Mouse (Mus musculus): ENCODE measurements around the gene Celf3. TPM values are rescaled to one million over a fixed set of nuclear protein-coding genes. Genes with fewer than 3 reads are reported as not detected.

The Celf3 gene
- polyA plus RNA-seq, 1 experiment: 314 TPM

DNA sequence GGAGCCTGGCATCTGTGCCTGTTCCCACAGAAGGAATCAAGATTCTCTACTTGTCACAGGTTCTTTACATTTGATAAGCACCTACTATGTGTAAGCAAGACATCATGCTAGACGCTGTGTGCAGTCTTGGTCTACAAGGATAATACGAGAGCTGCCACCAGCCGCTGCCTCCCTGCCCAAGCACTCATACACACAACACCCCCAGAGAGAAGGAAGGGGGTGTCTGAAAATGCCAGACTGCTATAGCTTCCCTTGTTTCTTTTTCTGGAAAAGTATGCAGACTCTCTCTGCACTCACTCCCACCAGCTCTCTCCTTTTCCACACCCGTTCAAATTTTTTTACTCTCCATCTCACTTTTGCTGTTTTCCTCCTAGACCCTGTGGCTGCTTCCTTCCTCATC, 651 bp upstream of the Celf3 start:
- Histone ChIP-seq H3K4me3 (ENCODE audit: insufficient read depth, low read length) (peak overlapping the region; percentile 97), H3K4me1 (ENCODE audit: control insufficient read depth, insufficient read depth, low read length) (peaks cover 7% of the 10 kb centered on the region), H3K27ac (ENCODE audit: insufficient read depth, low read length) (no peak overlapping the region)
- TF ChIP-seq CTCF (IDR thresholded peaks at IDR 0.05; ENCODE audit: extremely low read depth, insufficient read depth, low read length) (no peak), POLR2A (IDR thresholded peaks at IDR 0.05; ENCODE audit: extremely low read depth, insufficient read depth, low read length) (peak; percentile 59; the same call in 1 of the 2 replicates)

DNA sequence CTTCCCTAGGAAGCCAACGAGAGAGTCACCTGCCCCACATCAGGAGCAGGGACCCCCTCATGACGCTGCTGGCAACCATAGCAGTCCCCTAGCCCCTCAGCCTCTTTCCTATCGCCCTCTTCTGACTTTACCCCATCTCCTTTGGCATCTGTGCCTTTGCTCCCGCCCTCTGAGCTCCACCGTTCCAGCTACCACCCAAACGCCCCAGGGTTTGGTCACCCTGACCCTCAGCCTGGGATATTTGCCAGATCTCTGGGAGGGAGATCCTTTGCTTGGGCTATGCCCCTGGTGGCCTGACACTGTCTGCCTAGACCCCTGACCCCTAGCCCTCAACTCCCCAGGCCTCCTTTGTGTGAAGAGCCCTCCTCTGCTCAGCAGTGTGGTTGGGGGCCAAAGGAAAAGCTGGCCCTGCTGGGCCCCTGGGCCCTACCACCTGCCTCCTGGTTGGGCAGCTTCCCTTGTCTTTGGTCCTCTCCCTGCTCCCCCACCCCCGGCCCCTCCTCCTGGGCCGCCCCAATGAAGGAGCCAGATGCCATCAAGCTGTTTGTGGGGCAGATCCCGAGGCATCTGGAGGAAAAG, 585 bp downstream of the Celf3 start:
- peak overlapping the region; percentile 97 for H3K27ac ChIP-seq (ENCODE audit: insufficient read depth, low read length)
- TF ChIP-seq POLR2A (IDR thresholded peaks at IDR 0.05; ENCODE audit: extremely low read depth, insufficient read depth, low read length) (no peak), CTCF (IDR thresholded peaks at IDR 0.05; ENCODE audit: extremely low read depth, insufficient read depth, low read length) (no peak)
- H3K4me3 ChIP-seq (ENCODE audit: insufficient read depth, low read length): peak overlapping the region; percentile 97
- peaks cover 13% of the 10 kb centered on the region for H3K4me1 ChIP-seq (ENCODE audit: control insufficient read depth, insufficient read depth, low read length)

DNA sequence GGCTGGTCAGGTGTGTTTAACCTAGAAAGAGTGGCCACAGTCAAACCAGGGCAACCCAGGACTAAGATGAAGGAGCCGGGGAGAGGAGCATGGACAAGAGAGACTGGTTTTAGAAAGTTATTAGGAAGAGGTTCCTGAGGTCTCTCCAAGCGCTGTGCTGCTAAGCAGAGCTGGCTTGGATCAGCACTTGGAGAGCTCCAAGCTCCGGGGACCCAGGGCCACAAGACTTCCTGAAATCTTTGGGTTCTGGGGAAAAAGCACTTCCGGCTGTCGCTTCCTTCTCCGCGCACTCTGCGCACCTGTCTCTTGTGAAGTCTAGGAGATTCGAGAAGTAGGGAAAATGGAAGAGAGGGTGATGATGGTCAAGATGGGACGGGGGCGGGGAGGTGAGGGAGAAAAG, 1.5 kb downstream of the Celf3 start:
- peak overlapping the region; percentile 97 for H3K4me3 ChIP-seq (ENCODE audit: insufficient read depth, low read length)
- TF ChIP-seq POLR2A (IDR thresholded peaks at IDR 0.05; ENCODE audit: extremely low read depth, insufficient read depth, low read length) (no peak), CTCF (IDR thresholded peaks at IDR 0.05; ENCODE audit: extremely low read depth, insufficient read depth, low read length) (no peak)
- 0 out of 2 replicates have a peak overlapping the region, but pooled peaks have one; percentile 66 for H3K27ac ChIP-seq (ENCODE audit: insufficient read depth, low read length)
- peaks cover 16% of the 10 kb centered on the region for H3K4me1 ChIP-seq (ENCODE audit: control insufficient read depth, insufficient read depth, low read length)

- Histone ChIP-seq H3K4me1 (ENCODE audit: control insufficient read depth, insufficient read depth, low read length) (peaks cover 18% of the 10 kb centered on the region), H3K27ac (ENCODE audit: insufficient read depth, low read length) (peak within 1 kb of the TSS; percentile 66), H3K4me3 (ENCODE audit: insufficient read depth, low read length) (peak within 1 kb of the TSS; percentile 97)
- TF ChIP-seq CTCF (IDR thresholded peaks at IDR 0.05; ENCODE audit: extremely low read depth, insufficient read depth, low read length): no peak
- no peak for TF ChIP-seq POLR2A (IDR thresholded peaks at IDR 0.05; ENCODE audit: extremely low read depth, insufficient read depth, low read length)
Measured at GRCm38 (mm10) chr3:94480291-94480884, 2.3 kb downstream of the Celf3 start, which contains the start of gene Riiad1. TSS of gene Riiad1 (minus strand) at chr3:94480341.

GRCm38 (mm10) chr3:94481429-94481828, 3.3 kb downstream of the Celf3 start:
- Histone ChIP-seq H3K4me1 (ENCODE audit: control insufficient read depth, insufficient read depth, low read length) (peaks cover 23% of the 10 kb centered on the region), H3K27ac (ENCODE audit: insufficient read depth, low read length) (0 out of 2 replicates have a peak overlapping the region, but pooled peaks have one; percentile 8), H3K4me3 (ENCODE audit: insufficient read depth, low read length) (no peak overlapping the region)
- TF ChIP-seq CTCF (IDR thresholded peaks at IDR 0.05; ENCODE audit: extremely low read depth, insufficient read depth, low read length) (no peak), POLR2A (IDR thresholded peaks at IDR 0.05; ENCODE audit: extremely low read depth, insufficient read depth, low read length) (no peak)

DNA sequence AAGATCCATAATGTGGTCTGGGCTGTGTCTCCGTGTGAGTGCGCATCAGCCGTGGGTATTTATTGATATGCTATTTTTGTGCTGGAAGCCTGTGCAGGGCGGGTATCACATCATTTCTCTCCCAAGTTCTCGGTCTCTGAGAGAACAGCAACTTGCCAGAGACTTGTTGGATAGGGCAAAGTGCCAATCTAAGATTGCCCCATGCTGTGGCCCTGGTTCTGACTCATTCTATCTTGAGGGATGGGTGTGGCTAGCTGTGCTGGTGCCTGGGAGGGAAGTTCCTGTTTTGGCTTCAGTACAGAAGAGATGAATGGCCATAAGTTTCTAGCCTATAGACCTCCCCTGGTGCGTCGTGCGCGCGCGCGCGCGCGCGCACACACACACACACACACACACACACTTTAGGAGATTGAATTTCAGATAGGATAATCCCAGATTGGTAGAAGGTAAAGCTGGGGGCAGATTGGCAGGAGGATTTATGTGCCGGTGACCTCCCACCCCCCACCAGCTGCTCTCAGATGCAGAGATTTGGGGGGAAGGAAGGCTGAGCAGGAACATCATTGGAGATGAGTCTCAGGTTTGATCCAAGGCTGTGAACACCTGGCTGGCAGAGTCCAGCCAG, 4.8 kb downstream of the Celf3 start:
- Histone ChIP-seq H3K4me1 (ENCODE audit: control insufficient read depth, insufficient read depth, low read length) (peaks cover 23% of the 10 kb centered on the region), H3K4me3 (ENCODE audit: insufficient read depth, low read length) (no peak overlapping the region; the same call in 1 of the 2 replicates), H3K27ac (ENCODE audit: insufficient read depth, low read length) (peak overlapping the region; percentile 76)
- TF ChIP-seq CTCF (IDR thresholded peaks at IDR 0.05; ENCODE audit: extremely low read depth, insufficient read depth, low read length): no peak
- no peak for TF ChIP-seq POLR2A (IDR thresholded peaks at IDR 0.05; ENCODE audit: extremely low read depth, insufficient read depth, low read length)

- Histone ChIP-seq H3K4me3 (ENCODE audit: insufficient read depth, low read length) (0 out of 2 replicates have a peak overlapping the region, but pooled peaks have one; percentile 1), H3K27ac (ENCODE audit: insufficient read depth, low read length) (peak overlapping the region; percentile 83), H3K4me1 (ENCODE audit: control insufficient read depth, insufficient read depth, low read length) (peaks cover 23% of the 10 kb centered on the region)
- TF ChIP-seq POLR2A (IDR thresholded peaks at IDR 0.05; ENCODE audit: extremely low read depth, insufficient read depth, low read length) (peak; percentile 31; the same call in 1 of the 2 replicates), CTCF (IDR thresholded peaks at IDR 0.05; ENCODE audit: extremely low read depth, insufficient read depth, low read length) (no peak)
Measured at GRCm38 (mm10) chr3:94483790-94484439, 5.8 kb downstream of the Celf3 start.

- Histone ChIP-seq H3K4me3 (ENCODE audit: insufficient read depth, low read length) (no peak overlapping the region), H3K4me1 (ENCODE audit: control insufficient read depth, insufficient read depth, low read length) (peaks cover 21% of the 10 kb centered on the region), H3K27ac (ENCODE audit: insufficient read depth, low read length) (peak overlapping the region; percentile 61)
- TF ChIP-seq CTCF (IDR thresholded peaks at IDR 0.05; ENCODE audit: extremely low read depth, insufficient read depth, low read length) (no peak), POLR2A (IDR thresholded peaks at IDR 0.05; ENCODE audit: extremely low read depth, insufficient read depth, low read length) (0 out of 2 replicates have a peak, but pooled peaks have one; percentile 12)
Measured at GRCm38 (mm10) chr3:94485922-94486321, 7.8 kb downstream of the Celf3 start.

DNA sequence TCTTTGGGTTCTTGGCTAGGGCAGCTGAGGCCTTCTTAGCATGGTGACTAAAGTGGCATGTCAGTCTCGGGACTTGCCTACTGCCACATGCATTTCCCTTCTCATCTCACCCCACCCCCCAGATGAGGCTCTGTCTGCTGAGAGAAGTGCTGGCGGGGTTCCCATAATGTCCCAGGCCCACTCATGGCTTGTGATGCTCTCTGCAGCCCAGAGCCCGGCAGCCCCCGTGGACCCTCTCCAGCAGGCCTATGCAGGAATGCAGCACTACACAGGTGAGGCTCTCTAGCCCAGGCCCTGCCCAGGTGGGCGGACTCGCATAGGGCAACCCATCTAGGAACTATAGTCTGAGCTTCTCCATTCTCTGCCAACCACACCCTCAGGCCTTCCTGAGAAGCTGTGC, 9.5 kb downstream of the Celf3 start:
- peak overlapping the region; percentile 31; the same call in 1 of the 2 replicates for H3K27ac ChIP-seq (ENCODE audit: insufficient read depth, low read length)
- peaks cover 16% of the 10 kb centered on the region for H3K4me1 ChIP-seq (ENCODE audit: control insufficient read depth, insufficient read depth, low read length)
- TF ChIP-seq CTCF (IDR thresholded peaks at IDR 0.05; ENCODE audit: extremely low read depth, insufficient read depth, low read length): no peak
- no peak for TF ChIP-seq POLR2A (IDR thresholded peaks at IDR 0.05; ENCODE audit: extremely low read depth, insufficient read depth, low read length)
- no peak overlapping the region for H3K4me3 ChIP-seq (ENCODE audit: insufficient read depth, low read length)

Measured in cortical plate, adult 2 months (tissue).